Mouse (Mus musculus) C2C12 (cell line): ENCODE measurements around the gene Ercc2. TPM values are rescaled to one million over a fixed set of nuclear protein-coding genes. Genes with fewer than 3 reads are reported as not detected.

ENCODE experiments used
- H3K27me3 ChIP-seq: one replicate; pipeline ENCODE4 v1.6.1; 2011; ENCODE audit not compliant: control insufficient read depth, insufficient read depth, insufficient read length
- H3K36me3 ChIP-seq: one replicate; pipeline ENCODE4 v1.6.1; 2011; ENCODE audit not compliant: control insufficient read depth, insufficient read depth
- H3K4me3 ChIP-seq: one replicate; pipeline ENCODE4 v1.5.1; 2011; ENCODE audit warnings: mild to moderate bottlenecking, control low read depth; ENCODE audit not compliant: poor library complexity, insufficient read depth, severe bottlenecking
- H3K79me2 ChIP-seq: one replicate; pipeline ENCODE4 v1.6.1; 2011; ENCODE audit not compliant: control insufficient read depth, insufficient read depth
- H3K79me3 ChIP-seq: one replicate; pipeline ENCODE4 v1.6.1; 2011; ENCODE audit warnings: low read depth, control low read depth
- H3ac ChIP-seq: one replicate; pipeline ENCODE3; 2011; ENCODE audit warnings: low read depth; ENCODE audit not compliant: control insufficient read depth, insufficient read length
- CEBPB ChIP-seq: IDR thresholded peaks from one replicate; pipeline ENCODE4 v1.6.1; 2011; ENCODE audit warnings: low read depth, mild to moderate bottlenecking, control low read depth, moderate library complexity
- CTCF ChIP-seq: IDR thresholded peaks from one replicate; pipeline ENCODE4 v1.5.1; 2011; ENCODE audit not compliant: control insufficient read depth, insufficient read depth, insufficient read length
- FOSL1 ChIP-seq: IDR thresholded peaks from one replicate; pipeline ENCODE4 v1.8.0; 2011; ENCODE audit warnings: mild to moderate bottlenecking, low read length; ENCODE audit not compliant: poor library complexity, insufficient read depth, severe bottlenecking
- MAX ChIP-seq: IDR thresholded peaks from one replicate; pipeline ENCODE4 v1.6.1; 2011; ENCODE audit warnings: mild to moderate bottlenecking, control low read depth
- MYOD1 ChIP-seq: IDR thresholded peaks from one replicate; pipeline ENCODE4 v1.6.1; 2011; ENCODE audit warnings: low read depth; ENCODE audit not compliant: control insufficient read depth, insufficient read length
- MYOG ChIP-seq: IDR thresholded peaks from one replicate; pipeline ENCODE4 v1.6.1; 2011; ENCODE audit not compliant: control insufficient read depth, insufficient read length; ENCODE audit errors: extremely low read depth
- USF1 ChIP-seq: IDR thresholded peaks from one replicate; pipeline ENCODE4 v1.6.1; 2011; ENCODE audit warnings: low read depth, mild to moderate bottlenecking, control low read depth, moderate library complexity
- polyA plus RNA-seq: library from polyadenylated mRNA; unstranded; fragments of >200 nt; fragmentation: generic; extraction: Trizol; gene quantifications from one replicate; pipeline ENCODE4 v1.2.1, GENCODE M21; 2012; ENCODE audit warnings: missing spikeins

Gene Ercc2
- polyA plus RNA-seq, 1 experiment = 9.7 TPM

GRCm38 (mm10) chr7:19344938-19345471, 36.8 kb upstream of the Ercc2 start:
- H3K27me3 ChIP-seq = no peaks in the 10 kb centered on the region
- TF ChIP-seq MYOD1 (no peak), CTCF (no peak), FOSL1 (no peak), CEBPB (no peak), MAX (no peak), MYOG (no peak)

GRCm38 (mm10) chr7:19349188-19349915, 32.5 kb upstream of the Ercc2 start:
- Histone ChIP-seq H3K79me3 (peaks cover 10% of the 10 kb centered on the region), H3K36me3 (peaks cover 13% of the 10 kb centered on the region), H3ac (no peak overlapping the region), H3K4me3 (no peak overlapping the region), H3K27me3 (no peaks in the 10 kb centered on the region), H3K79me2 (peaks cover 20% of the 10 kb centered on the region)
- no peak for TF ChIP-seq USF1
- TF ChIP-seq CEBPB = no peak
- TF ChIP-seq FOSL1 = no peak
- no peak for TF ChIP-seq CTCF
- TF ChIP-seq MAX = no peak
- no peak for TF ChIP-seq MYOD1
- no peak for TF ChIP-seq MYOG

More at GRCm38 (mm10) chr7:19344938-19345471, 36.8 kb upstream of the Ercc2 start:
- peak overlapping the region; percentile 46 for H3K4me3 ChIP-seq
- H3K79me2 ChIP-seq = peaks cover 20% of the 10 kb centered on the region
- H3K36me3 ChIP-seq = peaks cover 6% of the 10 kb centered on the region
- peaks cover 10% of the 10 kb centered on the region for H3K79me3 ChIP-seq
- peak overlapping the region; percentile 83 for H3ac ChIP-seq

GRCm38 (mm10) chr7:19350221-19350620, 31.6 kb upstream of the Ercc2 start:
- Histone ChIP-seq H3K79me3 (peaks cover 10% of the 10 kb centered on the region), H3K79me2 (peaks cover 20% of the 10 kb centered on the region), H3K36me3 (peaks cover 17% of the 10 kb centered on the region), H3K27me3 (no peaks in the 10 kb centered on the region), H3K4me3 (no peak overlapping the region), H3ac (no peak overlapping the region)
- no peak for TF ChIP-seq MYOD1

- H3ac ChIP-seq = no peak overlapping the region
- TF ChIP-seq MYOG (no peak), MYOD1 (no peak), USF1 (no peak), FOSL1 (no peak), MAX (no peak), CTCF (no peak), CEBPB (no peak)
- H3K27me3 ChIP-seq = no peaks in the 10 kb centered on the region
- H3K79me2 ChIP-seq = peaks cover 34% of the 10 kb centered on the region
- peaks cover 17% of the 10 kb centered on the region for H3K36me3 ChIP-seq
- no peak overlapping the region for H3K4me3 ChIP-seq
- H3K79me3 ChIP-seq = peaks cover 15% of the 10 kb centered on the region
These were observed 26.8 kb upstream of the Ercc2 start for GRCm38 (mm10) chr7:19354991-19355390.

GRCm38 (mm10) chr7:19356311-19356710, 25.5 kb upstream of the Ercc2 start:
- Histone ChIP-seq H3K4me3 (no peak overlapping the region), H3ac (no peak overlapping the region), H3K36me3 (peaks cover 17% of the 10 kb centered on the region), H3K27me3 (no peaks in the 10 kb centered on the region), H3K79me3 (peaks cover 15% of the 10 kb centered on the region), H3K79me2 (peaks cover 34% of the 10 kb centered on the region)
- TF ChIP-seq MAX (no peak), MYOG (no peak), FOSL1 (no peak), CEBPB (no peak), MYOD1 (no peak), CTCF (no peak), USF1 (no peak)
